Mouse (Mus musculus) megakaryocyte progenitor cell, adult 5-6 weeks (primary cell): ENCODE data around the gene Itgb2. TPM values are rescaled to one million over a fixed set of nuclear protein-coding genes. Genes with fewer than 3 reads are reported as not detected.

ENCODE experiments used
- ATAC-seq: replicated peaks from 2 replicates; pipeline ENCODE4 v1.8.0; 2016; ENCODE audit warnings: mild to moderate bottlenecking, moderate TSS enrichment, inconsistent platforms; ENCODE audit not compliant: poor library complexity
- total RNA-seq, 2 experiments: library from RNA; stranded (forward) in 1 of 2; stranded (reverse) in 1 of 2; fragments of 157-497, 149-512 nt in 1 of 2; fragments of 200-1000 nt in 1 of 2; gene quantifications; 2 replicates each; pipeline versions ENCODE4 v1.2.3 to v1.2.4; 2015 to 2017

Gene Itgb2
- total RNA-seq, 2 experiments from 2014 or later = 37.2 to 42.0 TPM

DNA sequence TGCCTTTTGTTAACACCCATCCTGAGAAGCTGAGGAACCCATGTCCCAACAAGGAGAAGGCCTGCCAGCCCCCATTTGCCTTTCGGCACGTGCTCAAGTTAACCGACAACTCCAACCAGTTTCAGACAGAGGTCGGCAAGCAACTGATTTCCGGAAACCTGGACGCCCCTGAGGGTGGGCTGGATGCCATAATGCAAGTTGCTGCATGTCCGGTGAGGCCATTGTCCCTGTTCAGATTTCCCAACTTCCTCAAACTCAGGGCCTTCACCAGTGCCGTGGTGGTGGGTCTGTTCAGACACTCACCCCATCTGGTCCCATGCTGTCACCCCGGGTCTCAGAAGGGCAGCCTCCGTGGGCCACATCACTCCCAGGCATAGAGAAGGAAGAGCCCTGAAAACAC lies 18.5 kb downstream of the Itgb2 start:
- ATAC-seq = peak; percentile 38

DNA sequence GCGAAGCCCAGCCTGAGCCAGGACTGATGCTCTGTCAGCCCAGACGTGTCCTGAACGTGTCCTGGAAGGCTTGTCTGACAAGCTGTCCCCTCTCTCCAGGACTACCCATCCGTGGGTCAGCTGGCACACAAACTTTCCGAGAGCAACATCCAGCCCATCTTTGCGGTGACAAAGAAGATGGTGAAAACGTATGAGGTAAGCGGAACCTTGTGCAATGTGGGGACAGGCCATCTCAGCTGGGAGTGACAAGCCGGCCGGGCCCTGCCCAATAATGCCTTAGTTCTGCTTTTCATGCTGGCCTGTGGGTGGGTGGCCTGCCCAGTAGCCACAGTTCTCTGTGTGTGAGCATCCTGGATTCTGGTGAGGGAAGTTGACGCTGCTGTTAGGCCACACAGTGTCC lies 20.8 kb downstream of the Itgb2 start:
- ATAC-seq = peak; percentile 89

DNA sequence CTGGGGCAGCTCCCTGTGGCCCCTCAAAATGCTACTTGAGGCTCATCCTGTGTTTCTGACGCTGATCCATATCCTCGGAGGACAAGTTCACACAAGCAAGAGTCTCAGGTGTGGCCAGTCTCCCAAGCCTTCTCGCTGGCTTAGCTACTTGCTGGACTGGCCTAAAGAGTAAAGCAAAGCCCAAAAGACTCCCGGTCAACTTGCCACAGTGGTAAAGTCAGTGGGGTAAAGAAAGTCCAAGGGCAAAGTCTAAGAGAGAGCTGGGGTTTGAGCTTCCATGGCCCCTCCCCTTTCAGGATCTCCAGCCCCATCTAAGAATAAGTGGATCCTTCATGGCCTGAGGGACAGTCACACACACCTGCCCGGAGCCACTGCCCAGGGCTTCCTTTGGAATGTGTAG lies 22.1 kb downstream of the Itgb2 start:
- ATAC-seq = no peak

DNA sequence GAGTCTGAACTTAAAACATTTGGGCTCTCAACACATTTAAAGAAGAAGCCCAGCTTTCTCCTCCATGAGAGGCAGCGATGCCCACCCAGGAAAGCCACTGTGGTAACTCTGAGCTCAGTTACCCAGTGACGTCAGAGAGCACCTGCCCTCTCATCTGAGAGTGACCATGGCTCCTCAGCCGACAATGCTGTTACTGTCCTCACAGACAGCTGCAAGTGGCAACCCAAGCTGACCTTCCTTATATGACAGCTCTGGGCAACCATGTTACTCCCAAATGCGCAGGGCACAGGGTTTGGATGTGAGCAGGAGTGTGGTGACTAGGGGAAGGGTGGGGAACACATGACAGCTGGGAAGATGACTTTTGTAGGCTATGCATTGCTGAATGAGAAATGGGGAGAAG lies 23.2 kb downstream of the Itgb2 start:
- no peak for ATAC-seq

DNA sequence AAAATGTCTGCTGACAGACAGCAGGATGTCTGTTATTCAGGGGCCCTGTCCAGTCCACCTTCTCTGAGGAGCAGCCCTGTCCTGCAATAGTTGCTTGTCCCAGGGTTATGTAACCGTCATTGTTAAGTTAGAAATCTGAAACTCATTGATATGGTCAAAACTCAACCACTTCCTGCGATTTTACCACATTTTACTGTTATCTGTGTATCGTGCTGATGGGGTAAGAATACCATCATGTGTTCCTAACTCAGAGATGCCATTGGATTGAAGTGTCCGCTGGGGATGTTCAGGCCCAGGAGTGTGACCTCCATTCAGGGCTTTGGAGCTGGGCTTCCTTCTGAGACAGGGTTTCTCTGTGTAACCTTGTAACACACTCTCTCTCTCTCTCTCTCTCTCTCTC lies 24.9 kb downstream of the Itgb2 start:
- peak; percentile 49 for ATAC-seq

DNA sequence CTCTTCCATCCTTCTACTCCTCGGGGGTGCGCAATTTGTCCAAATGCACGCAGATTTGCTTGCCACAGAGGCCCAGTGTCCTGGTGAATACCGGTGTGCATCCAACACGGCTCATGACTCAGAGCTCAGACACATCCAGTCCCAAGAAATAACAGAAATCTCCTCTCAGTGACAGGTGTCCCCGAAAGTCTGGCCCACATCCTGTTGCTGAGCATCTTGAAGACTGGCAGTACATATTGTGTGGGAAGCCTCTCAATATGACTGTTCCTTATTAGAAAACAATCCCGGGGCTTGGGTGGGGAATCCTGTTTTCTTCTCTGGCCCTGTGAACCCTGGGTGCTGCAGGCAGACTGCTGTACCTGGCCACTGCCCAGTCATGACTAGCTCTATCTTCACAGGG lies 26.6 kb downstream of the Itgb2 start:
- ATAC-seq = no peak

DNA sequence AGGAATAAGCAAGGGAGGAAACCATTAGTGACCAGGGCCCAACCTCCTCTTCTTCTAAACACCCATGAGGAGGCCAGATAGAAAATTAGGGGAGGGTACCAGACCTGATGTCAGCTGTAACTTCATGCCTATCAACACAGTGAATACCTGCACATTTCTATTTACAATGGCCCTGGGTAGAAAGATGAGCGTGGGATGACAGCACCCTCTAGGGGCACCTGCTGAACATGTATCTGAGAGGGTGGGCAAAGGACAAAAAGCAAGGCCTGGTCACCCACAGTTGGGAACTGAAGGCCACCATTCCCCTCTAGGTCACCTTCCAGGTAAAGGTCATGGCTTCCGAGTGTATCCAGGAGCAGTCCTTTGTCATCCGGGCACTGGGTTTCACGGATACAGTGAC lies 27.6 kb downstream of the Itgb2 start:
- ATAC-seq = peak; percentile 28; the same call in 1 of the 2 replicates

DNA sequence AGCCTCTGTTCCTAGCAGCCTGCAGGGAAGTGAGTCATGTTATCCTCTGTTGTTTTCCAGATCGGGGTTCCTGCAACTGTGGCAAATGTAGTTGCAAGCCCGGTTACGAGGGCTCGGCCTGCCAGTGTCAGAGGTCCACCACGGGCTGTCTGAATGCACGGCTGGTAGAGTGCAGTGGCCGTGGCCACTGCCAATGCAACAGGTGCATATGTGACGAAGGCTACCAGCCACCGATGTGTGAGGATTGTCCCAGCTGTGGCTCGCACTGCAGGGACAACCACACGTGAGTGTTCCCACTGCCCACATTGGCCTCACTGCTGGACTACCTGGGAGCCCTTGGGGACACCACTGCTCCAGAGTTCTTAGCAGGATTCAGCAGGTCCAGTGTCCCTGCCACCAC lies 30.0 kb downstream of the Itgb2 start:
- no peak for ATAC-seq

DNA sequence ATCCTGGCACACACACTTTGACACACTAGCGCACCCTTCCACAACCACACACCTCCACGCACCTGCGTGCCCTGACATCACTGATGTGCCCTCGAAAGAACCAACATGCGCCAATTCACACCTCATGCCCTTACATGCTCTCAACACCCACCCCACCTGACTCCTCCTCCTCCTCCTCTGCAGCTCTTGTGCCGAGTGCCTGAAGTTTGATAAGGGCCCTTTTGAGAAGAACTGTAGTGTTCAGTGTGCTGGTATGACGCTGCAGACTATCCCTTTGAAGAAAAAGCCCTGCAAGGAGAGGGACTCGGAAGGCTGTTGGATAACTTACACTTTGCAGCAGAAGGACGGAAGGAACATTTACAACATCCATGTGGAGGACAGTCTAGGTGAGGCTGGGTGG lies 30.8 kb downstream of the Itgb2 start:
- ATAC-seq = peak; percentile 37

DNA sequence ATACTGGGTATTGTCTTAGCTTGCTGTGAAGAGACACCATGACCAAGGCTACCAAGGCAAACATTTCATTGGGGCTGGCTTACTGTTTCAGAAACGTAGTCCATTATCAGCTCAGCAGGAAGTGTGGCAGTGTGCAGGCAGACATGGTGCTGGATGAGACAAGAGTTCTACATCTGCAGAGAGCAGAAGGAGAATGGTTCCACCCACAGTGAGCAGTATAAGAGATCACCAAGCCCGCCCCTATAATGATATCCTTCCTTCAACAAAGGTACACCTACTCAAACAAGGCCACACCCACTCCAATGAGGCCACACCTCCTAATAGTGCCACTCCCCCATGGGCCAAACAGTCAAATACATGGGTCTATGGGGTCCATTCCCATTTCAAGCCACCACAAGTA lies 31.5 kb downstream of the Itgb2 start:
- peak; percentile 33; the same call in 1 of the 2 replicates for ATAC-seq

DNA sequence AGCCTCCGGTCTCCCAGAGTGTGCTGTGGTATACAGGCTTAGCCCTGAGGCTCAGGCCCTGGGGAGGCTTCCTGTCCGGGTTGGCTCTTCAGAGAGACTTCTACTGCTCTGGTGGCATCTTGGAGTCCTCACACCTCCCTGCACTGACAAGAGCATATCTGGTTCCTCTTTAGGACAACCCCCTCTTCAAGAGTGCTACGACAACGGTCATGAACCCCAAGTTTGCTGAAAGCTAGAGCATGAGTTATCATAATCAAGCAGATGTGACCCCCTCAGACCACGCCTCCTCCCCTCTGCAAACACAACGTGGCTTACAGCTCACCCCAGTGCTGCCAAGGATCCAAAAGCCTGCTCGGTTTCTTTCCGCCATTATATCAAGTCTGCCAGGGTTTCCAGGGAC lies 35.0 kb downstream of the Itgb2 start:
- ATAC-seq = peak; percentile 52

DNA sequence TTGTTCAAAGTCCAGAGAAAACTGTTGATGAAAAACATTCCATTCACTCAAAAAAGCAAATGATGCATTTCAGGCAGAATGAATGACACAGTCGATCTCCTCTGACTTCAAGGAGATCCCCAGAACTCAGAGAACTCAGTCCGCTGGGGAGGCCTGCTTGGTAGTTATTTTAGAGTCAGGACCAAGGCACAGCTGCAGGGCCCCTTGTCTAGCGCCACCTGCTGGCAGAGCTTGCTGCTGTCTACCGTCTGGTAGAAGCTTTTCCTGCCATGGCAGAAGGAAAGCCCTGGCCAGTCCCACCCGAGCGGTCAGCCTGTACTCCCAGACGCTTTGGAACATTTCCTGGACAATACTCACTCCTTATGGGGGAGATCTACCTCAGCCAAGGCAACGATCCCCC lies 36.6 kb downstream of the Itgb2 start:
- peak; percentile 80 for ATAC-seq

DNA sequence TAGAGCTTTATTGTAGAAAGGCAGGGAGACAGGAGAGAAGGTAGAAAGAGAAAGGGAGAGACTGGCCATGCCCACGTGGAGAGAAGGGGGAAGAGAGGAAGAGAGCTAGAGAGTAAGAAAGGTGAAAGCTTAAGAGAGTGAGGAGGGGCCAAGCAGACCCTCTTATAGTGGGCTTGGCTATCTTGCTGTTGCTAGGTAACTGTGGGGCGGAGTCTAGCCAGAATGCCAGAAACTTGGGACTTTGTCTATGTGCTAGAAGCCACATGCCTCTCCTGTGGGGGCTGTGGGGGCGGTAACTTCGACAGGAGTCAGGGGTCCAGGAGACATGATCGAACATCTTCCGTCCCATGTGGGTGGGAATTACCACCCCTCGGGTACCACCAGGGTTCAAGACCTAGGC lies 39.4 kb downstream of the Itgb2 start:
- ATAC-seq = no peak

DNA sequence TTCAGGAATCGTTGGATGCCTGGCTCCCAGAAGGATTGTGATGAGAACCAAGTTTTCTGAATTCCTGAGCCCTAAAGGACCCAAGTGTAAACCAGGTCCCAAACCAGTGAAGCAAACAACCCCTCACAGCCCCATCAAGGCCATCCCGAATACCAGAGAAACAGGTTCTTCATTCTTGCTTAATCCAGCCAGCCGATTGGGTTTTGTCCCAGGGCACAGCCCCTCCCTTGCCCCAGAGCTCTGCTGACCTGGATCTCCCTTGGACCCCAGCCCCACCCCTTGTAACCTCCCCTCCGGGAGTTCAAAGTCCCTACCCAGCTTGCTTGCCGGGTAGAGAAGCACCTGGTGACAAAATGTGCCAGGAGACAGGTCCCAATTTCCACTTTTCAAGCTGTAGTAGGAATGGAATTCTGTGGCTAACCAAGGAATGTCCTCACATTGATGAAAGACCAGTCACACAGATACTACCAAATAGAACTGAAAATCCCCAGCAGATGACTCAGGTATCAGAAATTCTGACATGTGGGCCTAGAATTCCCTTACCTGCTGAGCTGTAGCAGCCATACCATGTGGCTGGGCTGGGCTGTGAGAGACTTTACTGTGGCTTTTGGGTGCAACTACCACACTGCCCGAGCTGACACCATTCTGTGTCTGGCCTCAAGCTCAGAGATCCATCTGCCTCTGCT lies 40.1 kb downstream of the Itgb2 start:
- ATAC-seq = no peak

DNA sequence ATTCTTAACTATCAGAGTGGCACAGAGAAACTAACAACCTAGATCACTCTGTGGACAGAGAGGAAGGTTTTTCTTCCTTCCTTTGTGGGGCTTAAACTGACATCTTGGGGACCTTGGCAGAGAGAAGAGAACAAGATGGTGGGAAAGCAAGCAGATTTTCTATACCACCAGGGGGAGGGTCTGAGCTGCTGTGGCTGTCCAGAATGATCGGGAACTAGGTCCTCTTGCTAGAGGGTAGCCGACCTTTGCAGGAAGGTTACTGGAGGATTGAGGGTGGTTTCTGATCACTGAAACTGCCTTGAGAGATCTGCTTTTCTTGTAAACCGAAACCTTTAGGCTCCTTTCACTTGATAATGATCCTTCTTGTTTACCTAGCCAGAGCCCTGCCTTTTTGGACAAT lies 42.2 kb downstream of the Itgb2 start:
- ATAC-seq = peak; percentile 83

DNA sequence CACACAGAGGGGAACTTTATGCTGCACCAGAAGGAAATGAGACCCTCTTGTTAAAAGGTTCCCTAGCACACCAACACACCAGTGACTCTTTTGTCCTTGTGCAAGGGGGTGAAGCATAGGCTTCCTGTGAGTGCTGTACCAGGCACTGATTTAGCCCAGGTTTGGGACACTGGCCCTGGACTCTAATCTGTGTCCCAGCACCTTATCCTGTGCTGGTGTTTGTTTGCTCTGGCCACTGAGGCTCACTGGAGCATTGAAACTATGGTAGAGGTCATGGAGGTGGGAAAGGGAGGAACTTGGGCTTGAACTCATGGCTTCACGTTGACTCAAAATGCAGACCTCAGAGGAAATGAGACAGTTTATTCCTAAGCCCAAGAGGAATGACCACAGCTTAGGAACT lies 43.1 kb downstream of the Itgb2 start:
- ATAC-seq = no peak

DNA sequence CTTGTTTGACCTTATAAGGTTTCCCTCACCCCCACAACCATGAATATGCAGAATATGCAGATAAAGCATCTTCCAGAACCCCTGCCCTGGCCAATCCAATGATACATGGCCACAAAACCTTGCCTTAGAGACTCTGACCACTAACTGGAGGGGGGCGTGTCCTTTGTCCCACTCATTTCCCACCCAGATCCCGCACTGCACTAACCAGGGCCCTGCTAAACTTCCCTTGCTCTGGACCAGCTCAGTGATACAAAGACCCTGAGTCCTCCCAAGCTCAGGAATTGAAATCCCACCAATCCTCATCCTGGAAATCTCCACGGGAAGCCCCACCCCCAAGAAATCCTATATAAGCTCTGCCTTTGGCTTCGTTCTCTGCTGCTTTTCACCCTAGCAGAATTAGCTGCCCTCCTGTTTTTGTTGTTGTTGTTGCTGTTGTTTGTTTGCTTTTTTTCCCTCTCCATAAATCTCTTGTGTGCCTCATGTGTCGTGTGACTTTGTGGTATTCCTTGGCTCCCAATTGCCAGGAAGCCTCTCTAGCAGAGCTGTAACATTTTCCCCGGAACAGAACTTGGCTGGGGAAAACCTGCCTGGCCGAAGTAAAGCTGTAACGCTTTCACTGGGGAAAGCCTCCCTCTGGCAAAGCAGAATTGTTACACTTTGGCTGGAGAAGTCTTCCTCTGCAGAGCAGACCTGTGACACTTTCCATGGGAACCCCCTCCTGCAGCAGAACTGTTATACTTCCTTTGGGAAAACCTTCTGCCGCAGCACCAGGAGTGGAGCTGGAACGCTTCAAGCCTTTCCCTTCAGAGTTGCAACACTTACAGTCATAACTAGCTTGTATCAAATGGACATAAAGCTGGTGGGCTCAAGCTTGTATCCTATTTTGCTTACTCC lies 50.2 kb downstream of the Itgb2 start:
- ATAC-seq = no peak

DNA sequence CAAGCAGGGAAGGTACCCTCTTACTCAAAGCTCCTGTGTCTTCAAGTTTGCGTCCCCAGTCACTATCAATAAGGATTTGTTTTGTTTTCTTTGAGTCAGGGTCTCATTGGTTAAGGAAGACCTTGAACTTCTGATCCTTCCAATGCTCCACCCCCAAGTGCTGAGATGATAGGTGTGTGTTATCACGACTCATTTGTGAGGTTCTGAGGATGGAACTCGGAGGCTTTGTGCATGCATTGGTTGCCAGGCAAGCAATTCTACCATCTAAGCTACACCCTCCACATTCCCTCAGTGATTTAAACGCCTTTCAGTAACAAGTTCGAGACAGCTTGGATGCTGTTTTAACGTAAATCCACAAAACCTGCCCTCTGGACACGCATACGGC lies 51.0 kb downstream of the Itgb2 start:
- no peak for ATAC-seq

DNA sequence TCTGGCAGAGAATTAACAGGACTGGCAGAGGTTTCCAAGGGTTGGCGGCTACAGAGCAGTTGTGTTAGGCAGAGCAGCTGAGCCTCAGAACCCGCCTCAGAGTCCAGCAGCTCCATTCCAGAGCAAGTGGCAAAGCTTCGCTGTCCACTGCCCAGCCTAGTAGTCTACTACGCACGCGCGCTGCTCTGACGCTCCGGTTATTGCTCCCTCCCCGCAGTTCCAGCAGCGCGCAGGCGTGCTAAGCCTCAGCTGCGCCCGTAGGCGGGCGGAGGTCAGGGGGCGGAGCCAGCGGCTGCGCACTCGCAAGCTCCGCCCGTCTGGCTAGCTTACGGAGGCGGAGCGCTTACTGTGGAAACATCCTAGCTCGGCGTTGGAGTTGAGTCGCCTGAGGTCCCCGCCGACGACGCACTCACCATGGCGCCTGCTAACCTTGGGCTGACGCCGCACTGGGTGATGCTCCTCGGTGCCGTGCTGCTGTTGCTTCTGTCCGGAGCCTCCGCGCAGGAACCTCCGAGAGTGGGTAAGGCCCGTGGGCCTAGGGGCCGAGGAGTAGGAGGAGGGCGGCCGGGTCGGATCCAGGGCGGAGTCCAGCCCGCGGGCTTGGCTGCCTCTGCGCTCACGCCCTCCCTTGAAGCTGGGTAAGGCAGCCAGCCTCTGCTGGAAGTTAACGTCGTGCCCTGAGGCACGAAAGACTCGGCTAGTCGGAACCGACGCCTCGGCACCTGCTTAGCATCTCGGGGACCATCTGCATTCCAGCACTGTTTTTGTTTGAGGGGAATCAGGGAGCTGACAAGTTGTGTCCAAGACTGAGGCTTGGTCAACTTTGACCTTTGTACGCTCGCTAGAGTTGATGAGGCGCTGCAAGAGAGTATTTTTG lies 51.6 kb downstream of the Itgb2 start, which contains the start of gene Pttg1ip:
Pttg1ip (plus strand) TSS at position 313 of the 877 bp plus-strand sequence.
- ATAC-seq = peak; percentile 85

DNA sequence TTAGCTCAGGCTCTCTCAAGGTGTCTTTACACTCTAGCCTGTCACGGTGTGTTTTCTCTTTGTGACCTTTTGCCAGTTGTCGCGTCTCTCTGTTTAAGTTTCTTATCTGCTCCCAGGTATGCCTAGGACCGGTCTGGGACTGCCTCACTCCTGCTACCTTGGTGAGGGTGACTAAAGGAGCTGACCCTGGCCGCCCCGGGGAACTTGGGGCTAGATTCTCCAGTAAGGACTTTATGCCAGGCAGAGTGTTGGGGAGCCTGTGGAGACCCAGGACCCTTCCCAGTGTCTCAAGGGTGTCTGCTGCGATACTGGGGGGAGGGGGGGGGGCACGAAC lies 52.2 kb downstream of the Itgb2 start:
- no peak for ATAC-seq

DNA sequence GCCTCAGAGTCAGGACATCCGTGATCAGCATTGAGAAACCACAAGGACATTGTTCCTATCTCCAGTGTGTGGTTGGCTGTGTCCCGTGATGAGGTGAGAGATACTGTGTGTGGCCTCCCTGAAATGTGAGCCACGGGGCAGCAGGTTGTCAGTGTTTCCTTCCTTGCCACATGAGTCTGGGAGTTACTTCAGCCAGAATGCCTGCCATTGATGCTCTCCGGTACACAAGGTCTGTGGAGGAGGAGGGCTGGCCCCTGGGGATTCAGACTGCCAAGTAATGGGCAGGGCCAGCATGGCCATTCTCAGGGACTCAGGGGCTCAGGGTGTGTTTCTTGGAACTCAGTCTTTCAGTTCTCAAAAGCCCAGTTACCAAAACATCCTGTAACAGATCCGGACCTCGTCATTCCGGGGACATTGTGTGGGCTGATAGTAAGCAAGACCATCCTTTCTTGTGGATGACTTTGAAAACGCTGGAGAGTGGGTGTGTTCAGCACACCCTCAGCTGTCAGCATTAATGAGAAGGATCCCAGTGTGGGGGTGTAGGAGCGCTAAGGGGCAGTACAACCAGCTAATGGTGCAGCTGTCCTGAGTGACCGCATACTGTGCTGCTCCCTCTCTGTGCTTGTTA lies 53.9 kb downstream of the Itgb2 start:
- ATAC-seq = peak; percentile 56
